Mouse (Mus musculus): ENCODE measurements around the gene 4930438A08Rik.

GRCm38 (mm10) chr11:58231156-58231555 lies 43.4 kb upstream of the 4930438A08Rik start:
- TF ChIP-seq CTCF (IDR thresholded peaks at IDR 0.05; ENCODE audit: borderline replicate concordance, insufficient read depth, low read depth, low read length): no peak
- TF ChIP-seq POLR2A (IDR thresholded peaks at IDR 0.05; ENCODE audit: borderline replicate concordance, insufficient read depth, low read length): no peak
